Mouse (Mus musculus): ENCODE measurements around the gene Zfp46. TPM values are rescaled to one million over a fixed set of nuclear protein-coding genes. Genes with fewer than 3 reads are reported as not detected.

Zfp46 gene
- polyA plus RNA-seq, 1 experiment from 2014 or later: 43.3 TPM

- H3K9ac ChIP-seq (ENCODE audit: low read depth, low read length): no peak overlapping the region
- no peak for ATAC-seq
- no peaks in the 10 kb centered on the region for H3K9me3 ChIP-seq (replicated peaks; ENCODE audit: control insufficient read depth, low read length, poor library complexity, severe bottlenecking)
- no peak overlapping the region for H3K4me3 ChIP-seq (ENCODE audit: low read depth, low read length)
- H3K27ac ChIP-seq (ENCODE audit: low read length): no peak overlapping the region
- no peak overlapping the region for H3K4me2 ChIP-seq (ENCODE audit: low read length)
- H3K4me1 ChIP-seq (ENCODE audit: control insufficient read depth, insufficient read depth, low read length): 0 out of 2 replicates have a peak, but pooled peaks cover under 1% of the 10 kb centered on the region
- no peaks in the 10 kb centered on the region for H3K27me3 ChIP-seq (ENCODE audit: control insufficient read depth, insufficient read depth, low read depth, low read length)
- 74% methylated on average over 7 of the region's 7 CpGs for WGBS
- peaks cover 14% of the 10 kb centered on the region; the same call in 1 of the 2 replicates for H3K36me3 ChIP-seq (ENCODE audit: control insufficient read depth, insufficient read depth, low read length)
Observed at GRCm38 (mm10) chr4:136295941-136296340, 11.5 kb downstream of the Zfp46 start.

- Histone ChIP-seq H3K9ac (ENCODE audit: low read depth, low read length) (no peak overlapping the region), H3K27me3 (ENCODE audit: control insufficient read depth, insufficient read depth, low read depth, low read length) (no peaks in the 10 kb centered on the region), H3K4me1 (ENCODE audit: control insufficient read depth, insufficient read depth, low read length) (no peaks in the 10 kb centered on the region), H3K9me3 (replicated peaks; ENCODE audit: control insufficient read depth, low read length, poor library complexity, severe bottlenecking) (no peaks in the 10 kb centered on the region), H3K4me2 (ENCODE audit: low read length) (no peak overlapping the region), H3K36me3 (ENCODE audit: control insufficient read depth, insufficient read depth, low read length) (no peaks in the 10 kb centered on the region), H3K4me3 (ENCODE audit: low read depth, low read length) (no peak overlapping the region), H3K27ac (ENCODE audit: low read length) (no peak overlapping the region)
- 86% methylated on average over 4 of the region's 4 CpGs for WGBS
- ATAC-seq: no peak
Observed at GRCm38 (mm10) chr4:136302462-136302861, 18.0 kb downstream of the Zfp46 start.

- no peak overlapping the region for H3K4me2 ChIP-seq (ENCODE audit: low read length)
- H3K9ac ChIP-seq (ENCODE audit: low read depth, low read length): no peak overlapping the region
- ATAC-seq: no peak
- no peaks in the 10 kb centered on the region for H3K36me3 ChIP-seq (ENCODE audit: control insufficient read depth, insufficient read depth, low read length)
- H3K27ac ChIP-seq (ENCODE audit: low read length): no peak overlapping the region
- no peak overlapping the region for H3K4me3 ChIP-seq (ENCODE audit: low read depth, low read length)
- H3K4me1 ChIP-seq (ENCODE audit: control insufficient read depth, insufficient read depth, low read length): no peaks in the 10 kb centered on the region
- no peaks in the 10 kb centered on the region for H3K27me3 ChIP-seq (ENCODE audit: control insufficient read depth, insufficient read depth, low read depth, low read length)
- WGBS: 56% methylated on average over 2 of the region's 2 CpGs
- no peaks in the 10 kb centered on the region for H3K9me3 ChIP-seq (replicated peaks; ENCODE audit: control insufficient read depth, low read length, poor library complexity, severe bottlenecking)
Observed at GRCm38 (mm10) chr4:136304181-136304580, 19.7 kb downstream of the Zfp46 start.

- no peak overlapping the region for H3K9ac ChIP-seq (ENCODE audit: low read depth, low read length)
- H3K4me2 ChIP-seq (ENCODE audit: low read length): no peak overlapping the region
- ATAC-seq: no peak
- 46% methylated on average over 2 of the region's 2 CpGs for WGBS
- no peaks in the 10 kb centered on the region for H3K36me3 ChIP-seq (ENCODE audit: control insufficient read depth, insufficient read depth, low read length)
- H3K4me1 ChIP-seq (ENCODE audit: control insufficient read depth, insufficient read depth, low read length): peaks cover 18% of the 10 kb centered on the region
- no peak overlapping the region for H3K27ac ChIP-seq (ENCODE audit: low read length)
- no peak overlapping the region for H3K4me3 ChIP-seq (ENCODE audit: low read depth, low read length)
- H3K27me3 ChIP-seq (ENCODE audit: control insufficient read depth, insufficient read depth, low read depth, low read length): no peaks in the 10 kb centered on the region
- no peaks in the 10 kb centered on the region for H3K9me3 ChIP-seq (replicated peaks; ENCODE audit: control insufficient read depth, low read length, poor library complexity, severe bottlenecking)
Observed at GRCm38 (mm10) chr4:136308355-136308754, 23.9 kb downstream of the Zfp46 start.

GRCm38 (mm10) chr4:136309780-136310179 is 25.3 kb downstream of the Zfp46 start:
- H3K4me2 ChIP-seq (ENCODE audit: low read length): peak overlapping the region; percentile 61
- H3K9ac ChIP-seq (ENCODE audit: low read depth, low read length): peak overlapping the region; percentile 79
- H3K27me3 ChIP-seq (ENCODE audit: control insufficient read depth, insufficient read depth, low read depth, low read length): no peaks in the 10 kb centered on the region
- WGBS: 3% methylated on average over 11 of the region's 11 CpGs
- H3K27ac ChIP-seq (ENCODE audit: low read length): peak overlapping the region; percentile 95
- no peaks in the 10 kb centered on the region for H3K9me3 ChIP-seq (replicated peaks; ENCODE audit: control insufficient read depth, low read length, poor library complexity, severe bottlenecking)
- no peak for ATAC-seq
- H3K4me3 ChIP-seq (ENCODE audit: low read depth, low read length): peak overlapping the region; percentile 100
- H3K36me3 ChIP-seq (ENCODE audit: control insufficient read depth, insufficient read depth, low read length): no peaks in the 10 kb centered on the region
- peaks cover 29% of the 10 kb centered on the region for H3K4me1 ChIP-seq (ENCODE audit: control insufficient read depth, insufficient read depth, low read length)

- H3K27me3 ChIP-seq (ENCODE audit: control insufficient read depth, insufficient read depth, low read depth, low read length): no peaks in the 10 kb centered on the region
- H3K9me3 ChIP-seq (replicated peaks; ENCODE audit: control insufficient read depth, low read length, poor library complexity, severe bottlenecking): no peaks in the 10 kb centered on the region
- peak within 1 kb of the TSS; percentile 100 for H3K4me3 ChIP-seq (ENCODE audit: low read depth, low read length)
- peaks cover 33% of the 10 kb centered on the region for H3K4me1 ChIP-seq (ENCODE audit: control insufficient read depth, insufficient read depth, low read length)
- H3K36me3 ChIP-seq (ENCODE audit: control insufficient read depth, insufficient read depth, low read length): no peaks in the 10 kb centered on the region
- peak within 1 kb of the TSS; percentile 98 for H3K27ac ChIP-seq (ENCODE audit: low read length)
- H3K9ac ChIP-seq (ENCODE audit: low read depth, low read length): peak within 1 kb of the TSS; percentile 100
- under 1% methylated on average over 61 of the region's 65 CpGs for WGBS
- peak within 1 kb of the TSS; percentile 84 for H3K4me2 ChIP-seq (ENCODE audit: low read length)
- ATAC-seq: peak; percentile 99
Observed at GRCm38 (mm10) chr4:136310229-136311041, 26.0 kb downstream of the Zfp46 start, which contains the start of gene Hnrnpr. Gene Hnrnpr, plus strand, starts transcription at chr4:136310942.

GRCm38 (mm10) chr4:136311042-136311999 is 26.8 kb downstream of the Zfp46 start:
- under 1% methylated on average over 70 of the region's 81 CpGs for WGBS
- ATAC-seq: peak; percentile 10; the same call in 1 of the 2 replicates
- Histone ChIP-seq H3K36me3 (ENCODE audit: control insufficient read depth, insufficient read depth, low read length) (no peaks in the 10 kb centered on the region), H3K4me2 (ENCODE audit: low read length) (peak overlapping the region; percentile 84), H3K9ac (ENCODE audit: low read depth, low read length) (peak overlapping the region; percentile 100), H3K4me1 (ENCODE audit: control insufficient read depth, insufficient read depth, low read length) (peaks cover 33% of the 10 kb centered on the region), H3K27me3 (ENCODE audit: control insufficient read depth, insufficient read depth, low read depth, low read length) (no peaks in the 10 kb centered on the region), H3K4me3 (ENCODE audit: low read depth, low read length) (peak overlapping the region; percentile 100), H3K9me3 (replicated peaks; ENCODE audit: control insufficient read depth, low read length, poor library complexity, severe bottlenecking) (no peaks in the 10 kb centered on the region), H3K27ac (ENCODE audit: low read length) (peak overlapping the region; percentile 98)

- no peak for ATAC-seq
- Histone ChIP-seq H3K36me3 (ENCODE audit: control insufficient read depth, insufficient read depth, low read length) (no peaks in the 10 kb centered on the region), H3K27ac (ENCODE audit: low read length) (no peak overlapping the region), H3K9me3 (replicated peaks; ENCODE audit: control insufficient read depth, low read length, poor library complexity, severe bottlenecking) (no peaks in the 10 kb centered on the region), H3K9ac (ENCODE audit: low read depth, low read length) (no peak overlapping the region), H3K4me2 (ENCODE audit: low read length) (peak overlapping the region; percentile 84), H3K27me3 (ENCODE audit: control insufficient read depth, insufficient read depth, low read depth, low read length) (no peaks in the 10 kb centered on the region), H3K4me1 (ENCODE audit: control insufficient read depth, insufficient read depth, low read length) (peaks cover 33% of the 10 kb centered on the region), H3K4me3 (ENCODE audit: low read depth, low read length) (peak overlapping the region; percentile 100)
- WGBS: 21% methylated on average over 4 of the region's 4 CpGs
Observed at GRCm38 (mm10) chr4:136312616-136313015, 28.1 kb downstream of the Zfp46 start.

All from midbrain, embryonic 16.5 days (tissue).